Mouse (Mus musculus) megakaryocyte, embryonic 14.5 days (primary cell): ENCODE results near the gene Fgfr2.
"Not testable (repeated sequence)": the region's sequence is repeated elsewhere in the genome, so short reads cannot be mapped to it uniquely, and the experiment has no call there.

Experiments used
- FLI1 ChIP-seq: IDR thresholded peaks from 2 replicates; pipeline ENCODE4 v1.6.1; 2012; ENCODE audit warnings: low read length, inconsistent platforms, mixed read lengths
- GATA1 ChIP-seq: IDR thresholded peaks from 3 replicates; pipeline ENCODE4 v1.6.1; 2012; ENCODE audit warnings: mixed read lengths, low read length, inconsistent platforms, borderline replicate concordance

DNA sequence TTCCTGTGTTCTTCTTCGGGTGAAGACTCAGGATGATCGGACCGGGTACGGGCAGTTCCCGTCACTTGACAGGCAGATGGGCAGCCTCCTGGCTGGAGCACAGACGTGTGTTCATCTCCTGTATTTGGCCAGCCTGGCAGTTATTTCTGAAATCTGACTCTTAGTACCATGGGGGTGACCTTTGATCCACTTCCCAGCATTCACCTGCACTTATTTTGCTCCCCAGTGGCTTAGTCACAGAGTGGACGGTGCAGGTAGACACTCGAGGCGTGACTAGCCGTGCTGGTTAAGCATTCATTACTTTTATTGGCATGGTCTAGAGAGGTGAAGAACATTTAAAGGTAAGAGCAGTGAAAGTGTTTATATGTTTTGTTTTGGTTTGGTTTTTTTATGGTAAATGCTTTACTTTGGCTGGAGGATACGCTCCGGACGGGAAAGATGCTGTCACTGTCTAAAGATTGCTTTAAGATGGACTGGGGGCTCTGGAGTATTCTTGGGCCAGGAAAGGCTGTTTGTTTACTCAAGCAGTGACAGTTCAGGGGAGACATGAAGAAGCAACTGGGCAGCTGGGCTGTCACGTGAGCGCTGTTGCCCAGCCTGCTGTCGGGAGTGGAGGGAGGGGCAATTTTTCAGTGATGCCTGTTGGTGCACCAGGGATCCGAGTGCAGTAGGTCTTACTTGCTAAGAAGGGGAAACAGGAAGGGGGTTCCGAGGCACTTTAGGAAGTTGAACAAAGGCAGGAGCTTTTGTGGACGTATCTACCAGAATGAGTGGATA, 2526.9 kb downstream of the Fgfr2 start:
- TF ChIP-seq GATA1, FLI1: not testable (repeated sequence)
